Mouse (Mus musculus): ENCODE data around the gene Olfr118. TPM values are rescaled to one million over a fixed set of nuclear protein-coding genes. Genes with fewer than 3 reads are reported as not detected.
"Not testable (repeated sequence)": the region's sequence is repeated elsewhere in the genome, so short reads cannot be mapped to it uniquely, and the experiment has no call there.

The Olfr118 gene
- polyA plus RNA-seq (2015; fragmentation: Nextera tagmentation; extraction: Ambion mirVana): not detected in 2 replicates

DNA sequence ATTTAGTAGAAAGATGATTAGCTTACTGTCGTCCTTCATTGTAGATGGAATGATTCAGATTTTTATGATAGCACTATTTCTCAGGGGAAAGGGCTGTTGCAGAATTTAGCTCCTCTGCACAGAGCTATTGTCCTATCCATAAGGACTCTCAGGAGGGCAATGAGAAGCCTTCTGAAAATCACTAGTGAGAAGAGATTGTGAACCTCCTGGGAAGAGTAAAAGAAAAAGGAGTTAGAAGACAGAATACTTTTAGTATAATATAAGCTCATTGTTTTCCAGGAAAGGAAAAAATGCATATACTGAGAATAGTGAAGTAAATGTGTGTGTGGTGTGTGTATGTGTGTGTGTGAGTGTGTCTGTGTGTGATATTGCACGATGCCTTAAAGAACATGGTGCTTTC, at the start of gene Olfr118:
Gene Olfr118, plus strand, starts transcription at position 301 of the 400 bp plus-strand sequence.
- Histone ChIP-seq H3K9ac (ENCODE audit: low read length) (no peak within 1 kb of the TSS), H3K27ac (ENCODE audit: low read length) (no peak within 1 kb of the TSS), H3K36me3 (ENCODE audit: control insufficient read depth, insufficient read depth) (no peaks in the 10 kb centered on the region), H3K4me2 (ENCODE audit: low read depth, low read length) (no peak within 1 kb of the TSS), H3K9me3 (replicated peaks; ENCODE audit: control insufficient read depth, low read length) (no peaks in the 10 kb centered on the region), H3K4me3 (ENCODE audit: low read length) (no peak within 1 kb of the TSS), H3K27me3 (ENCODE audit: control insufficient read depth, insufficient read depth, low read length) (no peaks in the 10 kb centered on the region), H3K4me1 (ENCODE audit: control insufficient read depth, insufficient read depth, low read length) (no peaks in the 10 kb centered on the region)
- no peak for ATAC-seq (replicated peaks; ENCODE audit: extremely low read depth, insufficient read depth, low FRiP score)
- WGBS: 50% methylated on average over 2 of the region's 2 CpGs

DNA sequence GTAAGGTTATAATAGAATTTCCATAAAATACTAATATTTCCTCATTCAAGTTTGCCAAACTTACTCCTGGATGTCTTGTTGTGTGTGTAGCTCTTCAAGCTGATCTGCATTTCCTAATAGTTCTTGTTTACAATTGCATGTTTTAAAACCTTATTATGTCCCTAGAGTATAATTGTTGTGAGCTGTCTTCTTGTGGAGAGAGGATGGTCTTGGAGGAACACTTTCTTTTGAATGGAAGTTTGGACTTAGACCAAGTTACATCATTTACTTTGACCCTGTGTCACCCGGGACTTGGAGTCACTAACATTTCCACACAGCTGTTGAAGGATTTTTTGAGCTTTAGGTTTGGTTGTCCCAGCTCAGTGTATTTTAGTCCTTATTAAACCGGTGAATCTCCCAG, 39.8 kb upstream of the Olfr118 start, which contains the start of the genes Olfr115 and Olfr116:
Gene Olfr115, minus strand, starts transcription at position 101 of the 400 bp plus-strand sequence.
Gene Olfr116, minus strand, starts transcription at position 191 of the 400 bp plus-strand sequence.
- H3K4me3 ChIP-seq (ENCODE audit: low read length): no peak within 1 kb of the TSS
- H3K9me3 ChIP-seq (replicated peaks; ENCODE audit: control insufficient read depth, low read length): peaks cover 5% of the 10 kb centered on the region; the same call in 1 of the 2 replicates
- no peak within 1 kb of the TSS for H3K4me2 ChIP-seq (ENCODE audit: low read depth, low read length)
- H3K27ac ChIP-seq (ENCODE audit: low read length): no peak within 1 kb of the TSS
- 78% methylated on average over 2 of the region's 2 CpGs for WGBS
- ATAC-seq (replicated peaks; ENCODE audit: extremely low read depth, insufficient read depth, low FRiP score): no peak
- no peaks in the 10 kb centered on the region for H3K27me3 ChIP-seq (ENCODE audit: control insufficient read depth, insufficient read depth, low read length)
- H3K4me1 ChIP-seq (ENCODE audit: control insufficient read depth, insufficient read depth, low read length): no peaks in the 10 kb centered on the region
- H3K36me3 ChIP-seq (ENCODE audit: control insufficient read depth, insufficient read depth): no peaks in the 10 kb centered on the region
- no peak within 1 kb of the TSS for H3K9ac ChIP-seq (ENCODE audit: low read length)

DNA sequence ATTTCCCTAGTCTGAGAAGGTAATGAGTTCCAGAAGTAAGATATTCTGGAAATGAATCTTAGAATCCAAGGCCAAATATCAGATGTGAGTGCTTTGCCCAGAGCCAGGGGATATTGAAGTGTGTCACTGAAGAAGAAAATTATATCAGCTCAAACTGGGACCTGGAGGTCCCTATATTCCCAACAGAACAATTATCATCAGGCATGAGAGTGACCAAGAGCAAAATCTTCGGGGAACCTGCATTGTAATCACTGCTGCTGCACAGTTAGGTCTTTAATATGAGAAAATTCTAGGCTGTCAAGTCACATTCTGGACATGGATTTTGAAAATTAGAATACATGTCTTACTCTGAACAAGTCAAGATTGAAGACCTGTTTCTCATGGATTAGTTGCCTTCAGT, 3.1 kb upstream of the Olfr118 start, which contains the start of gene Olfr117:
Gene Olfr117, minus strand, starts transcription at position 101 of the 400 bp plus-strand sequence.
- Histone ChIP-seq H3K4me1 (ENCODE audit: control insufficient read depth, insufficient read depth, low read length) (no peaks in the 10 kb centered on the region), H3K4me2 (ENCODE audit: low read depth, low read length) (no peak within 1 kb of the TSS), H3K9ac (ENCODE audit: low read length) (no peak within 1 kb of the TSS), H3K9me3 (replicated peaks; ENCODE audit: control insufficient read depth, low read length) (no peaks in the 10 kb centered on the region), H3K27ac (ENCODE audit: low read length) (no peak within 1 kb of the TSS), H3K36me3 (ENCODE audit: control insufficient read depth, insufficient read depth) (no peaks in the 10 kb centered on the region), H3K27me3 (ENCODE audit: control insufficient read depth, insufficient read depth, low read length) (no peaks in the 10 kb centered on the region), H3K4me3 (ENCODE audit: low read length) (no peak within 1 kb of the TSS)
- 49% methylated on average over 1 of the region's 1 CpGs for WGBS
- no peak for ATAC-seq (replicated peaks; ENCODE audit: extremely low read depth, insufficient read depth, low FRiP score)

DNA sequence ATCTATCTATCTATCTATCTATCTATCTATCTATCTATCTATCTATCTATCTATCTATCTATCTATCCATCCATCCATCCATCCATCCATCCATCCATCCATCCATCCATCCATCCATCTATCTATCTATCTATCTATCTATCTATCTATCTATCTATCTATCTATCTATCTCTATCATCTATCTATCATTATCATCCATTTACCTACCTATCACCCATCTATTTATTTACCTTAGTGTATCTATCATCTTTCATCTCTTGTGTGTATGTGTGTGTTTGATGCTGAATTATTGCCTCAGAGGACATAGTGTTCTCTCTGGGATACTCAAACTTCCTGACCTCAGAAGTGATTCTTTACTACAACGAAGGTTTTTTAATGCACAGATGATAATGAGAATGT, 29.5 kb downstream of the Olfr118 start, which contains the start of gene Olfr119:
Gene Olfr119, plus strand, starts transcription at position 301 of the 400 bp plus-strand sequence.
- not testable (repeated sequence) for ATAC-seq (replicated peaks; ENCODE audit: extremely low read depth, insufficient read depth, low FRiP score); H3K36me3 ChIP-seq (ENCODE audit: control insufficient read depth, insufficient read depth); H3K9ac ChIP-seq (ENCODE audit: low read length); H3K4me3 ChIP-seq (ENCODE audit: low read length); H3K4me2 ChIP-seq (ENCODE audit: low read depth, low read length); H3K4me1 ChIP-seq (ENCODE audit: control insufficient read depth, insufficient read depth, low read length); H3K27me3 ChIP-seq (ENCODE audit: control insufficient read depth, insufficient read depth, low read length); H3K27ac ChIP-seq (ENCODE audit: low read length); H3K9me3 ChIP-seq (replicated peaks; ENCODE audit: control insufficient read depth, low read length)
- WGBS: 43% methylated on average over 1 of the region's 1 CpGs

DNA sequence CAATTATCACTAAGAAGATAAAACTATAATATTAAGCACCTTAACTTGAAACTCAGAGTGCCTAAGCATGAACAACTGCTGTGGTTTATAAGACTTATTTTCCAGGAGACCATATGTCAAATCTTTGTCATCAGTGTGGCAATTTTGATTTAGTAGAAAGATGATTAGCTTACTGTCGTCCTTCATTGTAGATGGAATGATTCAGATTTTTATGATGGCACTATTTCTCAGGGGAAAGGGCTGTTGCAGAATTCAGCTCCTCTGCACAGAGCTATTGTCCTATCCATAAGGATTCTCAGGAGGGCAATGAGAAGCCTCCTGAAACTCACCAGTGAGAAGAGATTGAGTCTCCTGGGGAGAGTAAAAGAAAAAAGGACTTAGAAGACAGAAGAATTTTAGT, 54.7 kb downstream of the Olfr118 start, which contains the start of gene Olfr120:
Gene Olfr120, plus strand, starts transcription at position 301 of the 400 bp plus-strand sequence.
- H3K27me3 ChIP-seq (ENCODE audit: control insufficient read depth, insufficient read depth, low read length): no peaks in the 10 kb centered on the region
- no peak within 1 kb of the TSS for H3K4me3 ChIP-seq (ENCODE audit: low read length)
- no peak within 1 kb of the TSS for H3K4me2 ChIP-seq (ENCODE audit: low read depth, low read length)
- no peak within 1 kb of the TSS for H3K27ac ChIP-seq (ENCODE audit: low read length)
- 63% methylated on average over 1 of the region's 1 CpGs for WGBS
- ATAC-seq (replicated peaks; ENCODE audit: extremely low read depth, insufficient read depth, low FRiP score): no peak
- no peaks in the 10 kb centered on the region for H3K36me3 ChIP-seq (ENCODE audit: control insufficient read depth, insufficient read depth)
- H3K9me3 ChIP-seq (replicated peaks; ENCODE audit: control insufficient read depth, low read length): no peaks in the 10 kb centered on the region
- H3K4me1 ChIP-seq (ENCODE audit: control insufficient read depth, insufficient read depth, low read length): no peaks in the 10 kb centered on the region
- H3K9ac ChIP-seq (ENCODE audit: low read length): no peak within 1 kb of the TSS

Other genes with a start within 250 kb of the Olfr118 start
- gene Olfr108, start 221.5 kb upstream of the Olfr118 start, polyA plus RNA-seq (2015; fragmentation: Nextera tagmentation; extraction: Ambion mirVana): not detected in 2 replicates
- gene Olfr109, start 208.1 kb upstream of the Olfr118 start, polyA plus RNA-seq (2015; fragmentation: Nextera tagmentation; extraction: Ambion mirVana): not detected in 2 replicates
- 0.30 and 0.46 TPM in 2 replicates for gene H2-M2, start 183.4 kb upstream of the Olfr118 start, polyA plus RNA-seq (2015; fragmentation: Nextera tagmentation; extraction: Ambion mirVana)
- gene Olfr110, start 174.5 kb upstream of the Olfr118 start, polyA plus RNA-seq (2015; fragmentation: Nextera tagmentation; extraction: Ambion mirVana): not detected in 2 replicates
- 0.17 TPM in 1 of 2 replicates, not detected in the other for gene Olfr111, start 159.0 kb upstream of the Olfr118 start, polyA plus RNA-seq (2015; fragmentation: Nextera tagmentation; extraction: Ambion mirVana)
- gene Olfr112, start 97.5 kb upstream of the Olfr118 start, polyA plus RNA-seq (2015; fragmentation: Nextera tagmentation; extraction: Ambion mirVana): not detected in 2 replicates
- not detected in 2 replicates for gene Olfr113, start 89.3 kb upstream of the Olfr118 start, polyA plus RNA-seq (2015; fragmentation: Nextera tagmentation; extraction: Ambion mirVana)
- not detected in 2 replicates for gene Olfr114, start 74.2 kb upstream of the Olfr118 start, polyA plus RNA-seq (2015; fragmentation: Nextera tagmentation; extraction: Ambion mirVana)
- gene Olfr115, start 39.9 kb upstream of the Olfr118 start, polyA plus RNA-seq (2015; fragmentation: Nextera tagmentation; extraction: Ambion mirVana): not detected in 2 replicates
- not detected in 2 replicates for gene Olfr116, start 39.8 kb upstream of the Olfr118 start, polyA plus RNA-seq (2015; fragmentation: Nextera tagmentation; extraction: Ambion mirVana)
- gene Olfr117, start 3.2 kb upstream of the Olfr118 start, polyA plus RNA-seq (2015; fragmentation: Nextera tagmentation; extraction: Ambion mirVana): not detected in 2 replicates
- not detected in 2 replicates for gene Olfr119, start 29.6 kb downstream of the Olfr118 start, polyA plus RNA-seq (2015; fragmentation: Nextera tagmentation; extraction: Ambion mirVana)
- gene Olfr120, start 54.8 kb downstream of the Olfr118 start, polyA plus RNA-seq (2015; fragmentation: Nextera tagmentation; extraction: Ambion mirVana): not detected in 2 replicates
- gene Olfr121, start 81.9 kb downstream of the Olfr118 start, polyA plus RNA-seq (2015; fragmentation: Nextera tagmentation; extraction: Ambion mirVana): not detected in 2 replicates
- not detected in 2 replicates for gene Olfr122, start 101.6 kb downstream of the Olfr118 start, polyA plus RNA-seq (2015; fragmentation: Nextera tagmentation; extraction: Ambion mirVana)
- gene Olfr123, start 126.5 kb downstream of the Olfr118 start, polyA plus RNA-seq (2015; fragmentation: Nextera tagmentation; extraction: Ambion mirVana): not detected in 2 replicates
- not detected in 2 replicates for gene Olfr124, start 132.9 kb downstream of the Olfr118 start, polyA plus RNA-seq (2015; fragmentation: Nextera tagmentation; extraction: Ambion mirVana)
- not detected in 2 replicates for gene Olfr125, start 166.0 kb downstream of the Olfr118 start, polyA plus RNA-seq (2015; fragmentation: Nextera tagmentation; extraction: Ambion mirVana)
- not detected in 2 replicates for gene Olfr126, start 180.5 kb downstream of the Olfr118 start, polyA plus RNA-seq (2015; fragmentation: Nextera tagmentation; extraction: Ambion mirVana)
- not detected in 2 replicates for gene Olfr127, start 233.4 kb downstream of the Olfr118 start, polyA plus RNA-seq (2015; fragmentation: Nextera tagmentation; extraction: Ambion mirVana)